Mouse (Mus musculus) Muller cell, postnatal 12 days (primary cell): ENCODE measurements around the gene Krt9.

Source experiments
- DNase-seq: peaks from one replicate; pipeline ENCODE4 v3.0.0-alpha.2; 2015; ENCODE audit errors: inconsistent ontology term

Gene Krt9

DNA sequence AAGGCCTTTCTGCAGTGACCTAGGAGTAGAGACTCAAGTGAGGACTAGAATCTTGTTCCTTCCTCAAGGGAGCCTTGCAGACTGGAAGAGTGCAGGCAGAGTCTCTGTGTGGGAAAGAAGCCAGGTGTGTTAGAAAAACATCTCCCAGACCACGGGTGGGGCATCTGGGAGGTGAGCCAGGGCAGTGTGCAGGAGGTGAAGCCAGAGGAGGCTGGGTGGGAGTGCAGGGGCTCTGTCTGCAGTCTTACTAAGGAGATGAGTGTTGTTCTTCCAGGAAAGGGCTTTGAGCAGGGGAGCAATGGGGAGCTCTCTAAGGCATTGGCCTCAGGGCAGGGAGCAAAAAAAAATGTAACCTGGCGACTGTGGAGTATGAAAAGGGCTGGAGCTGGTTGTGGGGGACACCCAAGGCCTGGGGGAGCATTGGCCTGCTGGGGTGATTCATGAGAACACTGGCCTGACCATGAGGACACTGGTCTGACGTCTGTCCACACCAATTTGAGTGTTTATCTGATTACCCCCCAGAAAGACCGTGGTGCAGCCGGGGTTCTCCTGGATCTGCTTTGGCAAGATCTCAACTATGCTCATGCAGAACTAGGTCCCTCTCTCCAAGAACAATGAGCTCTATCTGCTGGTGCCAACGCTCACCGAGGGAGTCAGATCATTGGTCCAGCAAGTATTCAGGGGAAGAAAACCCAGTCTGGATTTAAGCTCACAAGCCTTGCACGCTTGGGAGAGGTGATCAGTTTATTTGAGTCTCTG is 37.4 kb downstream of the Krt9 start:
- DNase-seq, result peak; percentile 58

DNA sequence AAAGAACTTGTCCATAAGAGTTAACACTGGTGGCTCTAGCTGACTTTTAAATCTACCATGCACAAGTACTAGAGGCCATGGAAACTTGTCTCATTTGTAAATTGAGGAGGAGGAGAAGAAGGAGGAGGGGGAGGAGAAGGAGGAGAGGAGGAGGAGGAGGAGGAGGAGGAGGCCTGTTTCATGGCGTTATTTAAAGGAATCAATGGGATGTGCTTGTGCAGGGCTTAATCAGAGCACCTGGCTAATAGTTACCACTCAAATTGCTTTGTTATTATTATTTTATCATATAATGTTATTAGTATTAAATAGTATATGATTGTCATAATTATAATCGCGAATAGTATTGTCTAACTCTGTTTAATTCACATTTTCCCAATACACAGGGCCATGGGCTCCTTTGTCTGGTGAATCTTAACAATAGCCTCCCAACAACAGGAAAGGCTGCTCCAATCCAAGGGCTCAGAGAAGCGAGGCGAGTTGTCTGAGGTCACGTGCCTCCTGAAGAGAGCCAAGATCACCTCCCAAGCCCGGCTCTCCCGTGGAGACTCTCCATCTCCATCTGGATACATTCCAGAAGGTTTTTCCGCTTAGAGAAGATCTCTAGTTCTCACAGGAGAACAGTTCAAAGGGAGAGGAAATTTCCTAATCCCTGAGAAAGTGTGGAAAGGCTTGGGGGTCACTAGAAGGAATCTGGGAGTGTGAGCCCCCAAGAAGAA is 44.3 kb downstream of the Krt9 start, which contains the start of gene Krt19:
Krt19 (minus strand) TSS at position 51 of the 716 bp plus-strand sequence.
- DNase-seq, result no peak

DNA sequence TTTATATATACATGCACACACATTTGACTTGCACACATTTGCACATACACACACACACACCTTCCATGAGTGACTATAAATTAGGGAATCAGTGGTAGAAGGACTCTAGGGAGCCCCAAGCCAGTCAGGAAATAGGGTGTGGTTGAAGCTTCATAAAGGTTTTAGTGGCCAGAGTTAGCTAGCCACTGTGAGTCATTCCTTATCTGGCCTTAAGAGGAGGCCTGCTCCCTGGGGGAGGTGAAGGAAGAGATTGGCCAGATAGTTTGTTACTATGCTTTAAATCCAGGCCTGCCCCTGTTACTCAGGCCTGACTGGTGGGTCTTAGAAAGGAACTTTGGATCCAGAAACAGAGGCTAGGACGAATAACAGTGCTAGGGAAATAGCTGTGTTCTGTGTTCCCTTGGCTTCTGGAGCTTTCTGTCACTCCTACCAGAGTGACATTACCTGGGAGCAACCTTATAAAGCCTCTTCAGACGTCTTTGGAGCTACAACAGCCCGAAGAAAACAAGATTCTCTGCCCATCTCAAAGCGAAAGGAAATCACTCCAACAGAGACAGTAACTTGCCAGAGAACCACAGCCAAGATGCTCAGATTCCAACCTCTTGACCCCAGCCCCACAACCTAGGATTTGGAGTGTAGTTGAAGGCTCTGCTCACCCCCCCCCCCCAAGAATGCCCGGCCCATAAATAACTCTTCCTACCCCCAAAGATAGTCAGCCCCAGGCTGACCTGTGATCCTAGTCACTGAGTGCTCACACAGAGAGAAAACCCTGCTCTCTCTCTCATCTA is 45.3 kb downstream of the Krt9 start:
- no peak for DNase-seq

DNA sequence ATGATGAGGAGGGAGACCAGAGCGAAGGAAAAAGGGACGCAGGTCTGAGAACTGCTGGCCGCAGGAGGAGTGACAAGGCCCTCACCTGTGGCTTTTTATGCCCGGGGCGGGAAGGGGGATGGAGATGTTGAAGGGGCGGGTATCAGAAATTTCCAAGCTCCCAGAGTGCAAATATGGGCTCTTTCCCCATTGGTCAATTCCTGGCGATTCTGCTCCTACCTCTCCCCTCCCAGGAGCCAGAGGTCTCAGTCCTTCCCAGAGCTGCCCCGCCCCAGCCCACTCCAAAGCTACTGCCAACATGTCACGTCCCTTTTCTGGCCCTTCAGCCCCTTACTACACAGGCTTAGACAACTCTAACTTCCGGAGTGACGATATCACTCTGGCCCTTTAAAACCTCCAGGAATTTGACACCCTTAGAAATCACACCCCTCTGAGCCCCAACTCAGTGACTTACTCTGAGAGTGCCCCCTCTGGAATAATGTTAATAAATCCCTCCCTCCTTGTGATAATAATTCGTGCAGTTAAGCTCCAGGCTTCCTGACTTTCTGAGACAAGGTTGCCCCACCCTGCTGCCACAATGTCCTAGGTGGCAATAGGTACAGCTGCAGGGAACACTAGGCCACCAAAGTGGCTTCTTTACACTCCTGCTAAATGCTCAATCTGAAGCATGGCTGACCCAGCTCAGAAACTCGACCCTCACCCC is 47.0 kb downstream of the Krt9 start:
- no peak for DNase-seq

DNA sequence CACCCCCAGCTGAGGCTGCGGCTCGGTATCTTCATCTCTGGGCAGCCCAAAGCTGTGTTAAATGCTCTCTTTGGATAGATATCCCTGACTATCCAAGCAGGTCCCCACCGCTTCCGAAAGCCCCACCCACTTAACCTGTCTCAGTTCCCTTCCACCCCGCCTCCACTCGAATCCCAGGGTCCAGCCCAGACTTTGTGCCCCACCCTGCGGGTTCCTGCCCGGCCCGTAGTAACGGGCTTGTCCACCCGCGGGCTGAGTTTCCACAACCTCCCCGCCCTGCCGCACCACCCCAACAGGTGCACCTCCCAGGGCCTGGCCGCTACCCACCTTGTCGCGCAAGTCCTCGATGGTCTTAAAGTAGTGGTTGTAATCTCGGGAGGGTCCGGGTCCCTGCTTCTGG is 47.9 kb downstream of the Krt9 start:
- DNase-seq, result no peak

GRCm38 (mm10) chr11:100140966-100141365 is 52.1 kb downstream of the Krt9 start:
- DNase-seq, result no peak

GRCm38 (mm10) chr11:100139391-100139790 is 53.7 kb downstream of the Krt9 start:
- no peak for DNase-seq

GRCm38 (mm10) chr11:100138809-100139208 is 54.2 kb downstream of the Krt9 start:
- DNase-seq, result no peak

DNA sequence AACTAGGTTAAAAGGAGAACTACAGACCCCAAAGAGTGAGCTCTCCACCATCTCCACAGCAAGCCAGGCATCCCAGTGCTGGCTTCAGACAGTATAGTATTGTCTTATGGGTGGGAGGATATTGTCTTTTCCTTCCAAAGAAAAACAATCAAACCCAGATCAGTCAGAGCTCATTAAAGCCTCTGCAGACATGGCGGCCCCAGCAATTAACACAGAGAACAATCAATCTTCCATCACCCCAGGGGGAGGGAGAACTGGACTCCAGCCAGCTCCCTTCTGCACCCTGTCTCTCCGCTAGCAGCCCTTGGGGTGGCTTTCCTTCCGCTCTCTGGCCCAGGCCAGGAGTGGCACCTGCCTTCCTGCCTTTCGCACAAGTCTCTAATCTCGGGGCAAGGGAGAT is 55.4 kb downstream of the Krt9 start:
- DNase-seq, result peak; percentile 52
